Mouse (Mus musculus) midbrain, embryonic 11.5 days (tissue): ENCODE measurements around the gene H2-Ob. TPM values are rescaled to one million over a fixed set of nuclear protein-coding genes. Genes with fewer than 3 reads are reported as not detected.
A peak's percentile ranks its signal among the peaks of the same experiment; 100 is the strongest.

Source experiments
- ATAC-seq: fragments of 200-750 bp; cut with Nextera tagmentation; 2 replicates; pipeline ENCODE4 v1.8.0; 2017; ENCODE audit warnings: moderate TSS enrichment, moderate library complexity; ENCODE audit not compliant: low FRiP score
- DNase-seq: peaks from one replicate; pipeline ENCODE4 v3.0.0; 2015; ENCODE audit warnings: low spot score; ENCODE audit errors: missing footprints
- H3K27ac ChIP-seq: fragments of 300-500 bp; sonication (generic); 2 replicates; pipeline ENCODE4 v1.5.1; 2014; ENCODE audit warnings: low read depth, low read length
- H3K27me3 ChIP-seq: fragments of 300-500 bp; sonication (generic); 2 replicates; pipeline ENCODE4 v1.6.1; 2014; ENCODE audit warnings: mild to moderate bottlenecking, low read length, moderate library complexity, mixed read lengths; ENCODE audit not compliant: control insufficient read depth, insufficient read depth
- H3K36me3 ChIP-seq: fragments of 300-500 bp; sonication (generic); 2 replicates; pipeline ENCODE4 v1.6.1; 2014; ENCODE audit warnings: mild to moderate bottlenecking, low read length, moderate library complexity, mixed read lengths; ENCODE audit not compliant: control insufficient read depth, insufficient read depth
- H3K4me1 ChIP-seq: fragments of 300-500 bp; sonication (generic); 2 replicates; pipeline ENCODE4 v1.6.1; 2014; ENCODE audit warnings: low read length; ENCODE audit not compliant: control insufficient read depth, insufficient read depth
- H3K4me2 ChIP-seq: fragments of 300-500 bp; sonication (generic); 2 replicates; pipeline ENCODE4 v1.6.1; 2014; ENCODE audit warnings: mild to moderate bottlenecking, moderate library complexity
- H3K4me3 ChIP-seq: fragments of 300-500 bp; sonication (generic); 2 replicates; pipeline ENCODE4 v1.5.1; 2014; ENCODE audit warnings: low read depth, low read length
- H3K9ac ChIP-seq: fragments of 300-500 bp; sonication (generic); 2 replicates; pipeline ENCODE4 v1.6.1; 2014; ENCODE audit warnings: low read length
- H3K9me3 ChIP-seq: fragments of 300-500 bp; sonication (generic); 2 replicates; pipeline ENCODE4 v1.6.1; 2016; ENCODE audit warnings: low read length; ENCODE audit not compliant: control insufficient read depth
- WGBS: fragments of 180-500 bp; shearing (Covaris S2); extraction: QIAGEN DNeasy Blood & Tissue Kit; methylation state at CpG from one replicate; pipeline ENCODE4 v1.1.7; 2014; 5-methylcytosine and 5-hydroxymethylcytosine counted together
- polyA plus RNA-seq: library from polyadenylated mRNA; unstranded; fragments of >200 nt; fragmentation: Nextera tagmentation; extraction: Ambion mirVana; gene quantifications from 2 replicates; pipeline ENCODE4 v1.2.1, GENCODE M21; 2014

Gene H2-Ob
- polyA plus RNA-seq, 1 experiment from 2014 or later: not detected

DNA sequence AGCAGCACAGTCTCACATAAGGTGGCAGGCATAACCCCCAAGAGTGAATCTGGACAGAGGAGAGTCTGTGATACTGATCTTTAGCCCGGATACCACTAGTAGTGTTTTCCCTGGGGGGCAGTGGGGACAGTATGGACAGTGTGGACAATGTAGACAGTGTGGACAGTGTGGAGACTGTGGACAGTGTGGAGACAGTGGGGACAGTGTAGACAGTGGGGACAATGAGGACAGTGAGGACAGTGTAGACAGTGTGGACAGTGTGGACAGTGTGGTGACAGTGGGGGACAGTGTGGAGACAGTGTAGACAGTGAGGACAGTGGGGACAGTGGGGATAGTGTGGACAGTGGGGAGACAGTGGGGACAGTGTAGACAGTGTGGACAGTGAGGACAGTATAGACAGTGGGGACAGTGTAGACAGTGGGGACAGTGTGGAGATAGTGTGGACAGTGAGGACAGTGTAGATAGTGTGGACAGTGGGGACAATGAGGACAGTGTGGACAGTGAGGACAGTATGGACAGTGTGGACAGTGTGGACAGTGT is 41.9 kb downstream of the H2-Ob start:
- no peaks in the 10 kb centered on the region for H3K9me3 ChIP-seq
- H3K27me3 ChIP-seq: no peaks in the 10 kb centered on the region
- H3K4me2 ChIP-seq: no peak overlapping the region
- DNase-seq (no peak), ATAC-seq (no peak)
- no peak overlapping the region for H3K9ac ChIP-seq
- 87% methylated on average over 1 of the region's 1 CpGs for WGBS
- H3K4me3 ChIP-seq: no peak overlapping the region
- no peak overlapping the region for H3K27ac ChIP-seq
- H3K4me1 ChIP-seq: no peaks in the 10 kb centered on the region
- no peaks in the 10 kb centered on the region for H3K36me3 ChIP-seq

DNA sequence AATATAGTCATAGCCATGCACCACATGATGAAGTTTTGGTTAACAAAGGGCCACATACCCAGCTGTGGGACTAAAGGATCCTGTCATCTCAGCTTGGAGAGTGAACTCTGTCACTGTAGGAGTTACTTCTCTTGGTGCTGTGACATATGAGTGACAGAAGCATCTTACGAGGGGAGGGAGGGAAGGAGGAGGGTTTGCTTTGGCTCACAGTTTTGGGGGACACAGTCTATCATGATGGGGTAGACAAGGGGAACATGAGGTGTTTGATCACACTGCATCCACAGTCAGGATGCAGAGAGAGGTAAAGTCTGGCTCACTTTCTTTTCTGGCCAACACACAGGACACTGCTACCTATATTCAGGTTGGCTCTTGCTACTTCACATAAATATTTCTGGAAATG is 43.1 kb downstream of the H2-Ob start:
- no peaks in the 10 kb centered on the region for H3K36me3 ChIP-seq
- WGBS: 50% methylated on average over 1 of the region's 1 CpGs

DNA sequence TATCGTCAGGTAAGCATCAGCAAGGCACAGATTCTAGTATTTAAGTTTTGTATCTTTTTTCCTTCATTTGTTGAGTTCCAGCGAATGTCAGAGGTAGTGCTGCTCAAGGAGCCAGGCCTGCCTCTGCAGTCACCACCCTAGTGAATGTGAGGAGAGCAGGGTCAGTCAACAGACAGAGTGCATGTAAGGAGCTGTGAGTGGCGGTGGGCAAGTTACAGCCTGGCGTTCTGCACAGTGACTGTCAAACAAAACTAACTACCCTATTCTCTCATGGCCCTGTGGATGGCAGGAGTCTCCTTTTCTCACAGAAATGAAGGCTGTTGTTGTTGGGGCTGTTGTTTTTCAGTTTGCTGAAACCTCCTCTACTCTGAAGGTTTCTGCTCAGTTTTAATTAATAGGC is 46.7 kb downstream of the H2-Ob start:
- Histone ChIP-seq H3K9me3 (no peaks in the 10 kb centered on the region), H3K27me3 (no peaks in the 10 kb centered on the region), H3K4me3 (no peak overlapping the region), H3K36me3 (no peaks in the 10 kb centered on the region), H3K9ac (no peak overlapping the region), H3K4me2 (no peak overlapping the region), H3K27ac (no peak overlapping the region), H3K4me1 (no peaks in the 10 kb centered on the region)
- ATAC-seq (no peak), DNase-seq (no peak)
- WGBS: 70% methylated on average over 4 of the region's 4 CpGs

More for the DNA sequence above, 43.1 kb downstream of the H2-Ob start:
- Histone ChIP-seq H3K27me3 (no peaks in the 10 kb centered on the region), H3K4me3 (no peak overlapping the region), H3K4me1 (no peaks in the 10 kb centered on the region), H3K9me3 (no peaks in the 10 kb centered on the region), H3K9ac (no peak overlapping the region), H3K27ac (no peak overlapping the region), H3K4me2 (no peak overlapping the region)
- no peak for DNase-seq
- no peak for ATAC-seq

DNA sequence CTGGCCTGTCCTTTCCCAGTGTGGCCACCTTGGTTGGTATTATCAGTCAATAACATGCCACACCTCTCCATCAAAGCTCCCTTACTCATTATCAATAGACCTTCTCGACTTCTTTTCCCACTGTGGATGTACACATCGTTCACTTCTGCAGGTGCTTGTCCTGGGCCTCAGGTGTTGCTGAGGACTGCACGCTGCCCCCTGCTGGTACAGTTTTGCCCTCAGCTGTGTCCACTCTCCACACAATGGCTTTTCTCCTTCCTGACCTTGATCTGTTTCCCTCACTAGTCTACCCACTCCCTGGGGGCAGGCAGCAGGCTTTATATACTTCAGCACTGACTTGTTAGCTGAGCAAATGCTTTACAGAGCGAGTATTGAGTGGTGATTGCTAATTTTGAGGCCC is 47.1 kb downstream of the H2-Ob start:
- ATAC-seq: no peak
- H3K4me2 ChIP-seq: no peak overlapping the region
- no peak for DNase-seq
- H3K36me3 ChIP-seq: no peaks in the 10 kb centered on the region
- no peak overlapping the region for H3K4me3 ChIP-seq
- no peaks in the 10 kb centered on the region for H3K27me3 ChIP-seq
- no peaks in the 10 kb centered on the region for H3K4me1 ChIP-seq
- 41% methylated on average over 4 of the region's 4 CpGs for WGBS
- no peaks in the 10 kb centered on the region for H3K9me3 ChIP-seq
- no peak overlapping the region for H3K27ac ChIP-seq
- H3K9ac ChIP-seq: no peak overlapping the region

DNA sequence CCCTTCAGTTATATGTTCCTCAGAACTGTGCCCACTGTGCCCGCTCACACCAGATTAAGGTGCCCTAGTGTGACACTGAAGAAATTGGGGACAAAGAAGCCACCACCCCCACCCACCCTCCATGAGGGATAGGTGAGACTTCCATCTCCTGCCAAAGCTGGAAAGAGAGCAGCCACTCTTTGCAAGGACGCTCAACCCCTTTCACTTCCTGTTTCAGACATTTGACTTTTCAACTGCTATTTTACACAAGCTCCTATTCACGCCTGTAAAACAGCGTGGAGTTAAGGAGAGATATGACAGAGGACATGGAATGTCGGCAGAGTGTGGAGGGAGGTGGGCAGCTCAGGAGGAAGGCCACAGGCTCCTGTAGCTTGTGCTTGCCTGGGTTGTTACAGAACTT is 47.8 kb downstream of the H2-Ob start:
- Histone ChIP-seq H3K27ac (no peak overlapping the region), H3K36me3 (no peaks in the 10 kb centered on the region), H3K4me1 (no peaks in the 10 kb centered on the region), H3K27me3 (no peaks in the 10 kb centered on the region), H3K4me3 (no peak overlapping the region), H3K4me2 (no peak overlapping the region), H3K9ac (no peak overlapping the region), H3K9me3 (no peaks in the 10 kb centered on the region)
- ATAC-seq (no peak), DNase-seq (no peak)
- 86% methylated on average over 5 of the region's 5 CpGs for WGBS

DNA sequence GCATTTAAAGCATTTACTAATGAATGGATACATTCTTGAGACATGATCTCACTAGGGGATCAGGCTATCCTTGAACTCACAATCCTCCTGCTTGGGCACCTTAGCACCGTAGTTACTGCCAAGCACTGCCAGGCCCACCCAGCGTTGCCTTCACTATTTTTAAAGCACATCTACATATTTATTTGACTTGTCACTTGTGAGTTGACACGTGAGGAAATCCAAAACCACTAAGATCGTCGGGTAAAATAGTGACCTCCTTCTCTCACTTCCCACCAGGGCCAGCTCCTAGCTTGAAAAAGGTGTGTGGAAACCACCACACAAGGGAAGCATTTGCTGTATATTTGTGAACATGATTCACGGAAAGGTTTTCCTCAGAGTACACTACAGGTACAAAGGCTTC is 48.3 kb downstream of the H2-Ob start:
- H3K27me3 ChIP-seq: no peaks in the 10 kb centered on the region
- H3K4me2 ChIP-seq: no peak overlapping the region
- no peaks in the 10 kb centered on the region for H3K4me1 ChIP-seq
- H3K27ac ChIP-seq: no peak overlapping the region
- no peak for ATAC-seq
- H3K9me3 ChIP-seq: no peaks in the 10 kb centered on the region
- WGBS: 76% methylated on average over 6 of the region's 6 CpGs
- H3K36me3 ChIP-seq: no peaks in the 10 kb centered on the region
- no peak overlapping the region for H3K4me3 ChIP-seq
- no peak for DNase-seq
- no peak overlapping the region for H3K9ac ChIP-seq

DNA sequence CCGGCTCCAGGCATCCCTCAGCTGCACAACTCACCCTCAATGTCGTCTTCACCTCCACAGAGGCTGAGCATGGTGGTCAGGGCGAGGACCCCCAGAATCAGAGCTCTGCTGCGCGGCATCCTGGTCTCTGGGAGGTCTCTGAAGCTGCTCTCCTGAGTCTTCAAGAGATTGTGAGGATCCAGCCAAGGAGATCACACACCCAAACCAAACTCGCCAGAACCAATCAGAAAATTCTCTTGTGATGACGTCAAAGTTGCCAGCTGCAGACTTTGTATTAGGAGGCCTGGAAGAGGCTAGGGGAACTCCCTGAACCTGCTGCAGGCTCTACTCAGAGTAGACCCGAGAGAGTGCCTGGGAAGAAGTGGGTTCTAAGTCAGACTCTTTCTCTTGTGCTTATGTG is 48.9 kb downstream of the H2-Ob start, which contains the start of gene H2-Aa:
Gene H2-Aa (minus strand): TSS at position 176 of the 400 bp plus-strand sequence.
- no peaks in the 10 kb centered on the region for H3K9me3 ChIP-seq
- H3K27me3 ChIP-seq: no peaks in the 10 kb centered on the region
- H3K4me3 ChIP-seq: no peak within 1 kb of the TSS
- DNase-seq (peak; percentile 93), ATAC-seq (peak; percentile 44; the same call in 1 of the 2 replicates)
- no peak within 1 kb of the TSS for H3K9ac ChIP-seq
- H3K4me1 ChIP-seq: no peaks in the 10 kb centered on the region
- H3K27ac ChIP-seq: no peak within 1 kb of the TSS
- no peaks in the 10 kb centered on the region for H3K36me3 ChIP-seq
- 16% methylated on average over 8 of the region's 8 CpGs for WGBS
- no peak within 1 kb of the TSS for H3K4me2 ChIP-seq

DNA sequence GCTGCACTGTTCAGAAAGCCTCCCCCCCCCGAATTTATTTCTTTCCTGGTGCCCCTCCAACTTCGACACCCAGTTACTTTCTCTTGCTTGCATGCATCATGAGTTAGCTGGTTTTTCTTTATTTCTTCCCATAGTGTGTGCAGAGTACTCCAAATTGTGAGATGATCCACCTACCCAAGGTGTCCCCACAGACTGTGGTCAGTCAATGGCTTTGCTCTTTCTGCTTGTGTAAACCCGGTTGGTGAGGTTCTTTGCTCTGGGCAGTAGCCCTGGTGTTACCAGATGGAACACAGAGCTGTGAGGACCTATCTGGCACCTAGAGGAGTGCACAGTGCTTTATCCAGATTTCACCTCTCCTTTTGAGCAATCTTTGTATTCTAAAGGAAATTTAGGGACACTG is 49.4 kb downstream of the H2-Ob start:
- Histone ChIP-seq H3K4me2 (no peak overlapping the region), H3K4me3 (no peak overlapping the region), H3K27me3 (no peaks in the 10 kb centered on the region), H3K36me3 (no peaks in the 10 kb centered on the region), H3K4me1 (no peaks in the 10 kb centered on the region), H3K9ac (no peak overlapping the region), H3K9me3 (no peaks in the 10 kb centered on the region), H3K27ac (no peak overlapping the region)
- 78% methylated on average over 3 of the region's 3 CpGs for WGBS
- ATAC-seq (no peak), DNase-seq (no peak)

DNA sequence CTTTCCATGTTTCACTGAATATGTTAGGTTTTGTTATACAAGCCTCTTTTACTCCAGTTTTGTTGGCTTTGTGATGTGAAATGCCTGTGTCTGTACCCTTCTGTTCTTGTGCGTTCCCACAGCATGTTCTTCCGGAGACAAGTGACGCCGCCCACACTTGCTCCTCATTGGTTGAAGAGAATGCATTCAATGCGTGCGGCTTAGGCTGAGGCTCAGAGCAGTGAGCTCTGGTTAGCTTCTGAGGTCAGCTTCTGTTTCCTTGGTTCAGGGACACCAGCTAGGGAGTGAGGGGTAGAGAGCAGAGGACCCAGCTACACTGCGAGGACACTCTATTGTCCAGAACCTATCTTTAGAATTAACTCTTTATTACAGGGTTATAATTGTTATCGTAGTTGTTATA is 52.9 kb downstream of the H2-Ob start:
- Histone ChIP-seq H3K27ac (no peak overlapping the region), H3K27me3 (no peaks in the 10 kb centered on the region), H3K9me3 (no peaks in the 10 kb centered on the region), H3K36me3 (no peaks in the 10 kb centered on the region), H3K4me1 (no peaks in the 10 kb centered on the region), H3K4me2 (no peak overlapping the region), H3K9ac (no peak overlapping the region), H3K4me3 (no peak overlapping the region)
- ATAC-seq: peak; percentile 91
- 13% methylated on average over 8 of the region's 8 CpGs for WGBS
- peak; percentile 98 for DNase-seq
